Mouse (Mus musculus): ENCODE data around the gene Spag4.

- TF ChIP-seq CTCF (IDR thresholded peaks at IDR 0.05; ENCODE audit: control insufficient read depth, insufficient read depth, insufficient read length) (no peak), MYOG (IDR thresholded peaks at IDR 0.05; ENCODE audit: control insufficient read depth, extremely low read depth, insufficient read length) (no peak), USF1 (IDR thresholded peaks at IDR 0.05; ENCODE audit: low read depth) (no peak), FOSL1 (IDR thresholded peaks at IDR 0.05; ENCODE audit: insufficient read depth, low read length, poor library complexity, severe bottlenecking) (no peak), MAX (IDR thresholded peaks at IDR 0.05) (no peak), CEBPB (IDR thresholded peaks at IDR 0.05; ENCODE audit: low read depth) (no peak)
These were observed 45.8 kb downstream of the Spag4 start for GRCm38 (mm10) chr2:156110627-156111357.

All from C2C12 (cell line).